Comparison of ENCODE assay signal across 18 mouse cellular contexts in the genomic region with DNA sequence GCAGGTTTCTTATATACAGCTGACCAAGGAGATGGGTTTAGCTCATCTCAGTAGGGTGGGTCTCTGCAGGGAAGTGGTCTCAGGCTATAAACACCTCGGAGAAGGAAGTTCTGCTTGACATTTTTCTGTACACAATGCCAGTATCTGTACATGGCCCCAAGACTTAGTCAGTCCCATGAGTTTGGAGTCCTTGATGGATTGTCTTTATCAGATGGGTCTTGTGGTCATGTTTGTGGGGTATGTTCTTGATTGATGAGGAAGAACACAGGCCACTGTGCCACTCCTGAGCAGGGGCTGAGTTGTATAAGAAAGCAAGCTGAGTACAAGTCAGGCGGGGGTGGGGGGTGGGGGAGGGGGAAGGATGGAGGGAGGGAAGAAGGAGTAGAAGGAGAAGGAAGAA.
"Had no signal": no experiment of that assay in that cellular context is flagged by ENCODE, and none has a peak within 500 bp of the region (broad histone marks: within the 10 kb centered on the region; RNA-seq: fewer than 3 reads in every experiment).

No protein-coding gene starts in this region.

- H3K4me1 ChIP-seq: liver, embryonic 13.5 days; neural tube, embryonic 12.5 days had no signal

- H3K4me3 ChIP-seq: liver, embryonic 13.5 days; liver, embryonic 15.5 days; lung, embryonic 15.5 days; midbrain, embryonic 13.5 days; myocyte; neural tube, embryonic 12.5 days; stomach, embryonic 15.5 days had no signal

- H3K9ac ChIP-seq: liver, embryonic 13.5 days; liver, embryonic 15.5 days; liver, postnatal 0 days; lung, embryonic 15.5 days; midbrain, embryonic 13.5 days; neural tube, embryonic 12.5 days; stomach, embryonic 15.5 days had no signal

- H3K4me2 ChIP-seq: liver, embryonic 13.5 days; liver, embryonic 15.5 days; lung, embryonic 15.5 days; midbrain, embryonic 11.5 days; midbrain, embryonic 13.5 days; neural tube, embryonic 12.5 days; stomach, embryonic 15.5 days had no signal

- ATAC-seq: liver, postnatal 0 days; lung, postnatal 0 days; midbrain, embryonic 13.5 days; midbrain, embryonic 16.5 days had no signal

- DNase-seq: liver, embryonic 13.5 days; liver, postnatal 0 days; lung, adult 2 months; lung, postnatal 4 days; right cerebral cortex, postnatal 14 days; thymus, adult 2 months; thymus, postnatal 25 days; thymus, postnatal 4 days had no signal

- H3K27me3 ChIP-seq: liver, embryonic 13.5 days; liver, embryonic 15.5 days; lung, embryonic 15.5 days; midbrain, embryonic 13.5 days; neural tube, embryonic 12.5 days; stomach, embryonic 15.5 days had no signal

- H3K9me3 ChIP-seq: liver, embryonic 13.5 days; liver, embryonic 15.5 days; lung, embryonic 15.5 days; midbrain, embryonic 13.5 days; neural tube, embryonic 12.5 days; stomach, embryonic 15.5 days had no signal

- H3K36me3 ChIP-seq: liver, embryonic 13.5 days; liver, embryonic 15.5 days; lung, embryonic 15.5 days; midbrain, embryonic 13.5 days; neural tube, embryonic 12.5 days; stomach, embryonic 15.5 days had no signal

- H3K27ac ChIP-seq: liver, embryonic 13.5 days; liver, embryonic 15.5 days; lung, embryonic 15.5 days; midbrain, embryonic 13.5 days; neural tube, embryonic 12.5 days; stomach, embryonic 15.5 days; stomach, postnatal 0 days had no signal
